Mouse (Mus musculus): Measurements from ENCODE around the gene Hsh2d. TPM values are rescaled to one million over a fixed set of nuclear protein-coding genes. Genes with fewer than 3 reads are reported as not detected.

Gene Hsh2d
- polyA plus RNA-seq (2015; fragmentation: Nextera tagmentation; extraction: Ambion mirVana) = not detected in 2 replicates

DNA sequence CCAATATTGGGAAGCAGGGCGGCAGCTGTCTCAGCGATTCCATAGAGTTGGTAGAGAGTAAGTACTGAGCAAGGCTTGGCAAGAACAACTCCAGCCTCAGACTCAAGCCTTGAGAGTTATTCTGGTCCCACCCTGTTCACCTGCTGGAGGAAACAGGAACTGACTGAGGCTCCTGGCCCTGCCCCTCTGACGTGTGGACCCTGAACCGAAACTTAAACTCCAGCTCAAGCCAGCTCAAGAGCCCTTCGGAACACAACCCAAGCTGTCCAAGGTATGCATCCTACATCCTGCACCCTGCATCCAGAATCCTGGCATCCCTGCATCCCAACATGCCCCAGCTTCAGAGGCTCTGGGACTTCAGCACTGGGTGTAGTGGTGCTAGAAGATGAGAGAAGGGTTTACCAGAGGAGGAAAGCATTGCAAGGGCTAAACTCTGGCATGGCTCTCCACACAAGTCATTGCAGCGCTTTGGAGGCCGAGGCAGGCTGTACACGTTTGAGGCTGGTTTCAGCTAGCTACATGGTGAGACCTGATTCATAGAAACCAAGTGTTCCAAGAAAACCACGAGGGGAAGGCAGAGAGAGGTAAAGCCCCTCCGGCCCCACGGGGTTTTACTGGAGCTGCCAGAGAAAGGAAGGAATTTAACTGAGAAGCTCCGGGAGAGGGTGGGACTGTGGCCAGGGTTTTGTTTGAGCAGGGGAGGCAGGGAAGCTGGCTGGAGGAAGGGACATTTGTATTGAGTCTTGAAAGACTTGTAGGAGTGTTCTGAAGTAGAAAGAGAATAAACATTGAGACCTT, at the start of gene Hsh2d:
TSS of gene Hsh2d (plus strand) at position 222 of the 798 bp plus-strand sequence.
- no peak within 1 kb of the TSS for H3K4me3 ChIP-seq
- no peak within 1 kb of the TSS for H3K4me2 ChIP-seq
- H3K27ac ChIP-seq = no peak within 1 kb of the TSS
- no peaks in the 10 kb centered on the region for H3K9me3 ChIP-seq
- no peaks in the 10 kb centered on the region for H3K36me3 ChIP-seq
- no peak for ATAC-seq (ENCODE audit: low FRiP score)
- 73% methylated on average over 12 of the region's 12 CpGs for WGBS
- H3K9ac ChIP-seq = no peak within 1 kb of the TSS
- no peaks in the 10 kb centered on the region for H3K27me3 ChIP-seq
- H3K4me1 ChIP-seq (replicated peaks) = no peaks in the 10 kb centered on the region

DNA sequence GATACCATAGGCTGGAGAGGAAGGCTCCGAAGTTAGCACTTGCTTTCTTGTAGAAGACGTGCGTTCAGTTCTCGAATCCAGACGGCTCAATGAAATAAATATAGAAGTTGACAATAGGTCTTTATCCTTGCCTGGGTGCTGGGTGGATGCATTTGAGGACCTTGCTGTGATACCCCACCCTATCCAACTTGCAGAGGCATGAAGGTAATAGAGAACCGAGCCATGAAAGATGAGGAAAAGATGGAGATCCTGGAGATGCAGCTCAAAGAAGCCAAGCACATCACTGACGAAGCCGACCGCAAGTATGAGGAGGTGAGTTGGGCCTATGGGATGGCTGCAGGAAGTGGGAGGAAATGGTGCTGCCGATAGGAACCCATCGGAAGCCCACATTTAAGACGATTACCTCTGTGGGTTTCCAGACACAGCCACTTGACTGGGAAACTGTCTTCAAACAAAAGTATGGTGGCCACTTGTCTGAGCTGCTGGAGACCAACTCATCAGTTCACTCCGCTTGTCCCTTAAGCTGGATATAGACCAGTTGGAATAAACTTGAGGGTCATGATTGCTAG, 46.1 kb upstream of the Hsh2d start:
- H3K27ac ChIP-seq = no peak overlapping the region
- 95% methylated on average over 13 of the region's 13 CpGs for WGBS
- H3K4me2 ChIP-seq = no peak overlapping the region
- H3K4me1 ChIP-seq (replicated peaks) = no peaks in the 10 kb centered on the region
- no peak for ATAC-seq (ENCODE audit: low FRiP score)
- H3K27me3 ChIP-seq = no peaks in the 10 kb centered on the region
- H3K36me3 ChIP-seq = peaks cover 93% of the 10 kb centered on the region
- no peaks in the 10 kb centered on the region for H3K9me3 ChIP-seq
- no peak overlapping the region for H3K9ac ChIP-seq
- H3K4me3 ChIP-seq = no peak overlapping the region

DNA sequence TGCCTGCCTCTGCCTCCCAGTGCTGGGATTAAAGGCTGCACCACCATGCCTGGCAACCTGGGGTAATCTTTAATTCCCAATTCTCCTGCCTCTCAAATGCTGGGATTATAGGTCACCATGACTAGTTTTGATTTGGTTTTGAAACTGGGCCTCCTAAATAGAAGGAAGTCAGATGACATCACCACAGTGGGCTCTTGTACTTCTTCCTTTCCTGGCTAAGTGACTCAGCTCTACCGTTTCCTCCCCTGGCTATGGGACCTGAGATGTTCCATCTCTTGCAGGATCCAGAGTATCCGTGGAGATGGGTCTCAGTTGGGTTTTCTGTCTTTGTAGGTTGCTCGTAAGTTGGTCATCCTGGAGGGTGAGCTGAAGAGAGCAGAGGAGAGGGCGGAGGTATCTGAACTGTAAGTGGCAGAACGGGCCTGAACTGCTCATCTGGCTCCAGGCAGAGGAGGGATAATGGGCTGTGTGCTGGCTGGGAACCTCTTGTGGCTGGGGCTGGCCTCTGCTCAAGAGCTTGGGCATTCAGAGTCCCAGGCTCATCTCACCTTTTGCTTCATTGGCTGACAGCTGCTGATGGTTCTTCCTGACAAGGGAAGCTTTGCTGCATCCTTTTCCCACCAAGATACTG, 45.0 kb upstream of the Hsh2d start:
- H3K27me3 ChIP-seq = no peaks in the 10 kb centered on the region
- H3K27ac ChIP-seq = no peak overlapping the region
- H3K4me1 ChIP-seq (replicated peaks) = no peaks in the 10 kb centered on the region
- peaks cover 91% of the 10 kb centered on the region for H3K36me3 ChIP-seq
- ATAC-seq (ENCODE audit: low FRiP score) = no peak
- no peak overlapping the region for H3K9ac ChIP-seq
- no peaks in the 10 kb centered on the region for H3K9me3 ChIP-seq
- H3K4me2 ChIP-seq = no peak overlapping the region
- H3K4me3 ChIP-seq = no peak overlapping the region
- WGBS = 90% methylated on average over 5 of the region's 5 CpGs

DNA sequence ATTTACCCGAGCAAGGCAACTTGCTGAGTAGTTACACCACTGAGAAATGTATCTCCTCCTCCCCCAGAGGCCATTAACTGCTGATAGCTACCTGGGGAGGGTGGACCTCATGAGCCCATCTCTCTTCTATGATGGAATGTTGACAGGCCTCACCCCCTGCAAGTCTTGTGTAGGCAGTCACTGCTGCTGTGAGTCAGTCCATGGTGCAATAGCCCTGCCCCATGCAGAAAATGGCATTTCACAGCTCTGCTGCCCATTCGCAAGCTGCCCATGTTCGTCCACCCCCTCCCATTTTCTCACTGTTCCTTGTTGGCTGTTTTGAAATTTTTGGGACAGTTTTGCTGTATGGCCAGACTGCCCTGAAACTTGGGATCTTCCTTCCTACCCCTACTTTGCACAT, 43.9 kb upstream of the Hsh2d start:
- H3K9me3 ChIP-seq = no peaks in the 10 kb centered on the region
- H3K4me2 ChIP-seq = no peak overlapping the region
- H3K4me3 ChIP-seq = no peak overlapping the region
- 95% methylated on average over 3 of the region's 3 CpGs for WGBS
- peaks cover 92% of the 10 kb centered on the region for H3K36me3 ChIP-seq
- no peaks in the 10 kb centered on the region for H3K4me1 ChIP-seq (replicated peaks)
- H3K27me3 ChIP-seq = no peaks in the 10 kb centered on the region
- ATAC-seq (ENCODE audit: low FRiP score) = no peak
- no peak overlapping the region for H3K27ac ChIP-seq
- no peak overlapping the region for H3K9ac ChIP-seq

DNA sequence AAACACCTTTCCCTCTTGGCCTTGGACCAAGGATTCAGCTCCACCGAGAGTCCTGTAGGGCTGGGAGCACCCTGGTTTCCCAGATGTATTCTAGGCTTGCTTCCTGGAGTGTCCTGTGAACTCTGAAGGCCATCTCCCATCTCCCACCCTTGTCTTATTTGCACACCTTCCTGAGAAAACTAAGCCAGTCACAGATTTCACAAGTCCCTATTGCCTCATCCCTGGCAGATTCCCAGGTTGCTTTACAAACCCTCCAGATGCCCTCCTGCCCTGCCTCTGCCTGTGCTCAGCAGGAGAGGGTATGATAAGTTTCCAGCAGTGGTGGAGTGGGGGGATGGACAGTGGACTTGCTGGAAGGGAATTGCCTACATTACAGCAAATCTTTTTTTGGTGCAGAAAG, 43.4 kb upstream of the Hsh2d start:
- H3K36me3 ChIP-seq = peaks cover 92% of the 10 kb centered on the region

DNA sequence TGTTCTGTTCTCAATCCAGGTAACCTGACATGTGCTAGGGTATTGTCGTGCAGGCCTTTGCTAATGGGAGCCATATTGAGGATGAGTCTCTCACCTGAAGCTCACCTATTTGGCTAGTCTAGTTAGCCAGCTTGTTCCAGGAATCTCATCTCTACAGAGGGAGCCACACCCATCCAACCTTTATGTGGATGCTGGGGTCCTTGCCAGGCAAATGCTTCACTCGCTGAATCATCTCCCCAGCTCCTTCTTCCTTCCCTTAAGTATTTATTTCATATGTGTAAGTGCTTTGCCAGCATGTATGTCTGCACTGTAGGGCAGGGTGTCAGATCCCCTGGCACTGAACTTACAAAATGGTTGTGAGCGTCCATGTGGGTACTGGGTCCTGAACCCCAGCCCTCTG, 42.9 kb upstream of the Hsh2d start:
- Histone ChIP-seq H3K36me3 (peaks cover 92% of the 10 kb centered on the region), H3K4me3 (no peak overlapping the region), H3K4me2 (no peak overlapping the region), H3K27me3 (no peaks in the 10 kb centered on the region), H3K9ac (no peak overlapping the region), H3K27ac (no peak overlapping the region), H3K9me3 (no peaks in the 10 kb centered on the region), H3K4me1 (replicated peaks) (no peaks in the 10 kb centered on the region)
- no peak for ATAC-seq (ENCODE audit: low FRiP score)
- 95% methylated on average over 3 of the region's 3 CpGs for WGBS

More for the DNA sequence above, 43.4 kb upstream of the Hsh2d start:
- Histone ChIP-seq H3K9me3 (no peaks in the 10 kb centered on the region), H3K9ac (no peak overlapping the region), H3K4me1 (replicated peaks) (no peaks in the 10 kb centered on the region), H3K27me3 (no peaks in the 10 kb centered on the region), H3K4me2 (no peak overlapping the region), H3K27ac (no peak overlapping the region), H3K4me3 (no peak overlapping the region)
- ATAC-seq (ENCODE audit: low FRiP score) = no peak
- 96% methylated on average over 1 of the region's 1 CpGs for WGBS

DNA sequence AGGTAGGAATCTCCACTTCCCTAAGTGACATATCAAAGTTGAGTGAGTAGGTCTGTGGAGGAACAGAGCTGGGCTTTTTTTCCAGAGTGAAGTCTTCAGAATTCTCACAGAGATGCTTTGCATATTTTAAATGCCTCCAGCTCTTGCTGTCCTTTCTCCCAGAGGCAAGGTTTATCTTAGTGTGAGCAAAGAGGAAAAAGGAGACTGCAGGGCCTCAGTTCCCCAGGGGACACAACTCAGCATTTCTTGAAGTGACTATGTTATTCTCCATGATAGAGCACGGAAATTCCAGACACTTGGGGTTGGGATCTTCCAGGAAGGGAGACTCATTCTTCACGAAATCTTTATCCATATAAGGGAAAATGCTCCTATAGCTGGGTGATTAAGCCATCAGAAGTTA, 42.2 kb upstream of the Hsh2d start:
- Histone ChIP-seq H3K9me3 (no peaks in the 10 kb centered on the region), H3K27ac (no peak overlapping the region), H3K9ac (no peak overlapping the region), H3K36me3 (peaks cover 92% of the 10 kb centered on the region), H3K4me2 (no peak overlapping the region), H3K4me3 (no peak overlapping the region), H3K27me3 (no peaks in the 10 kb centered on the region), H3K4me1 (replicated peaks) (no peaks in the 10 kb centered on the region)
- 79% methylated on average over 2 of the region's 2 CpGs for WGBS
- ATAC-seq (ENCODE audit: low FRiP score) = no peak

DNA sequence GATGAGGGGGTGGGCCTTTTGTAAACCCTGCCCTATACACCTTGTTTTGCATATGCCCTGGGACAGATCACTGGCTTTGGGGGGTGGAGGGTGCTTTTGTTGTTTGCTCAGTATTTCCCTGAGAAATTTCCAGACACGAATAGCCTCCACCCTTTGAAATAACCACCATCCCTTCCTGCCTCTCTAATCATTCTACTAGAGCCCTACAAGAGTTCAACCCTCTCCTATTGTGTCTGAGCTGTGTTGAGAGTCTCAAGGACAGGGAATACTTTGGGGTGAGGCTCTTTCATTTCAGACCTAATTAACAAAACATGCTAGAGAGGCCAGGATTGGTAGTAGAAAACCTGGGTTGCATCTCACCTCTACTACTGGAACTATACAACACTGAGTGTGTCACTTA, 40.4 kb upstream of the Hsh2d start:
- ATAC-seq (ENCODE audit: low FRiP score) = no peak
- WGBS = 80% methylated on average over 1 of the region's 1 CpGs
- Histone ChIP-seq H3K36me3 (peaks cover 84% of the 10 kb centered on the region), H3K4me1 (replicated peaks) (no peaks in the 10 kb centered on the region), H3K9me3 (no peaks in the 10 kb centered on the region), H3K27me3 (no peaks in the 10 kb centered on the region), H3K4me2 (no peak overlapping the region), H3K4me3 (no peak overlapping the region), H3K27ac (no peak overlapping the region), H3K9ac (no peak overlapping the region)

DNA sequence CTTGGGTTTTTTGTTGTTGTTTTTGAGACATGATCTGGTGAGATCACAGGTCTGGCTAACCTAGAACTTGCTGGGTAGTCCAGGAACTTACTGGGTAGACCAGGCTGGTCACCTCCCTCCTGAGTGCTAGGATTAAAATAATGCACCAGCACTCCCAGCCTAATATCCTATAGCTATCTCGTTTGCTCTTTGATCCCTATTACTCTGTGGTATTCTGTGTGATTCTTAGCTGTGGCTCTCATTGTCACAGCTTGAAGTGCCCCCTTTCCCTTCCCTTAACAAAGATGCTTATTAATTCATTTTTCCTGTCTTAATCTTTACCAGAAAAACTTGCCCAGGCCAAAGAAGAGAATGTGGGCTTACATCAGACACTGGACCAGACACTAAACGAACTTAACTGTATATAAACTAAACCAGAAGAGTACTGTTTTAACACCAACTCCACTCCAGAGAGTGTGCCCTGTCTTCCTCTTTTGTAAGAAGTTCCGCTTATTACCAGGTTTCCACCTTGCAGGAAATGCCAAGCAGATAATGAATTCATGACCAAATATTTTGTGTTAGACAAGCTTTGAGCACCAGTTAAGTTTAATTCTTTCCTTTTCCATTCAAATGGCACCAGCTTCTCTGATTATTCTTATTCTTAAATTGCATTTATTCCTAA, 37.9 kb upstream of the Hsh2d start:
- H3K36me3 ChIP-seq = peaks cover 63% of the 10 kb centered on the region

DNA sequence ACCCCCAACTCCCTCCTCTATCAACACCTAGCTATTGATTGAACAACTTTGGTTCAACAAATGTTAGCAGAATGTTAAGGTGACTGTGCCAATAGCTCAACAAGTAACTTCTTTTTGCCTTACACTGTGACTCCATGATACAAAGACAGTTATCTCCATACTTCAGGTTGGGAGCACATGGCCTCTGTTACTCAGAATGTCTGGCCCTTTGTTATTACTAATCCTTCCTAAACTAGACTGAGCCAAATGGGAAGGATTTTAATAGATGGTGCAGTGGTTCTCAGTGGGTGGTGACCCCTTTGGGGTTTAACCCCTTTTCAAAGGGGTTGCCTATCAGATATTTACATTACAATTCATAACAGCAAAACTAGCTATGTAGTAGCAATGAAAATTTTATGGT, 36.1 kb upstream of the Hsh2d start:
- Histone ChIP-seq H3K27ac (no peak overlapping the region), H3K9ac (no peak overlapping the region), H3K9me3 (no peaks in the 10 kb centered on the region), H3K36me3 (peaks cover 45% of the 10 kb centered on the region), H3K4me2 (no peak overlapping the region), H3K4me3 (no peak overlapping the region), H3K27me3 (no peaks in the 10 kb centered on the region), H3K4me1 (replicated peaks) (no peaks in the 10 kb centered on the region)
- ATAC-seq (ENCODE audit: low FRiP score) = no peak

More for the DNA sequence above, 37.9 kb upstream of the Hsh2d start:
- Histone ChIP-seq H3K4me1 (replicated peaks) (no peaks in the 10 kb centered on the region), H3K27ac (no peak overlapping the region), H3K27me3 (no peaks in the 10 kb centered on the region), H3K9me3 (no peaks in the 10 kb centered on the region), H3K4me3 (no peak overlapping the region), H3K4me2 (no peak overlapping the region), H3K9ac (no peak overlapping the region)
- no peak for ATAC-seq (ENCODE audit: low FRiP score)
- WGBS = 90% methylated on average over 3 of the region's 3 CpGs

DNA sequence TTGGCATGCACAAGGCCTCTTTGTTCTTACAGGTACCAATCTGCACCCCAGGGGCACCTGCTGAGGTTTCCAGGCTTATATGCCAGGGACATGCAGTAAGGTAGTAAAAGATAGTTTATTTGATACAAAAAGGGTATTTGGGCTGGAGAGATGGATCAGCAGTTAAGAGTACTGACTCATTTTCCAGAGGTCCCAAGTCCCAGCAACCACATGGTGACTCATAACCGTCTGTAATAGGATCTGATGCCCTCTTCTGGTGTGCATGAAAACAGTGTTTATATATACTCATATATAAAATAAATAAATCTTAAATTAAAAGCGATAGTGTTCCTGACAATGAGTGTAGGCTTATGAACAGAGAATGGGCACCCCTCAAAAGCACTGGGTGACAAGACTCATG, 31.3 kb upstream of the Hsh2d start:
- Histone ChIP-seq H3K4me3 (no peak overlapping the region), H3K36me3 (peaks cover 4% of the 10 kb centered on the region), H3K9me3 (no peaks in the 10 kb centered on the region), H3K4me1 (replicated peaks) (peaks cover 26% of the 10 kb centered on the region), H3K27ac (no peak overlapping the region), H3K9ac (no peak overlapping the region), H3K4me2 (no peak overlapping the region), H3K27me3 (no peaks in the 10 kb centered on the region)
- WGBS = 84% methylated on average over 2 of the region's 2 CpGs
- no peak for ATAC-seq (ENCODE audit: low FRiP score)

DNA sequence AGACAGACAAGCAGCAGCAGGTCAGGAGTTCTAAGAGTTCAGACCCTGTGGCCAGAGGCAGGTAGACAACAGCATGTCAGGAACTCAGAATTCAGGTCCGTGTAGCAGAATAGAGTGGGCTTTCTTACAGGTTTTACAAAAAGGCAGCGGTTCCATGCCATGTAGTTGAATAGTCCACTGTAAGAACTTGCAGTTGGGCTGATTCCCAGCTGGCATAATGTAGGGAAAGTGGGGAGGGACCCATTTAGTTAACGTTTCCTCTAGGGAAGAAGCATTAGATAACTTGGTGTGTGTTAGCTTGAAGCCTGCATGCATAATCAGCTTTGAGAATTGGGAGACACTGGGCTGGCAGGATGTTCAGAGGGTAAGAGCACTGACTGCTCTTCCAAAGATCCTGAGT, 30.7 kb upstream of the Hsh2d start:
- H3K4me1 ChIP-seq (replicated peaks) = peaks cover 31% of the 10 kb centered on the region
- no peak for ATAC-seq (ENCODE audit: low FRiP score)
- H3K36me3 ChIP-seq = no peaks in the 10 kb centered on the region
- no peak overlapping the region for H3K4me3 ChIP-seq
- no peak overlapping the region for H3K27ac ChIP-seq
- no peak overlapping the region for H3K4me2 ChIP-seq
- 78% methylated on average over 3 of the region's 3 CpGs for WGBS
- no peaks in the 10 kb centered on the region for H3K9me3 ChIP-seq
- no peaks in the 10 kb centered on the region for H3K27me3 ChIP-seq
- H3K9ac ChIP-seq = no peak overlapping the region
